Mouse (Mus musculus) frontal cortex, postnatal 14 days (tissue): ENCODE data around the gene Lrch4.
A peak's percentile ranks its signal among the peaks of the same experiment; 100 is the strongest.

Experiments used
- DNase-seq, 2 experiments: peaks; one replicate each; pipeline ENCODE4 v3.0.0; 2022; ENCODE audit warnings: low spot score in 2 of 2

The Lrch4 gene

DNA sequence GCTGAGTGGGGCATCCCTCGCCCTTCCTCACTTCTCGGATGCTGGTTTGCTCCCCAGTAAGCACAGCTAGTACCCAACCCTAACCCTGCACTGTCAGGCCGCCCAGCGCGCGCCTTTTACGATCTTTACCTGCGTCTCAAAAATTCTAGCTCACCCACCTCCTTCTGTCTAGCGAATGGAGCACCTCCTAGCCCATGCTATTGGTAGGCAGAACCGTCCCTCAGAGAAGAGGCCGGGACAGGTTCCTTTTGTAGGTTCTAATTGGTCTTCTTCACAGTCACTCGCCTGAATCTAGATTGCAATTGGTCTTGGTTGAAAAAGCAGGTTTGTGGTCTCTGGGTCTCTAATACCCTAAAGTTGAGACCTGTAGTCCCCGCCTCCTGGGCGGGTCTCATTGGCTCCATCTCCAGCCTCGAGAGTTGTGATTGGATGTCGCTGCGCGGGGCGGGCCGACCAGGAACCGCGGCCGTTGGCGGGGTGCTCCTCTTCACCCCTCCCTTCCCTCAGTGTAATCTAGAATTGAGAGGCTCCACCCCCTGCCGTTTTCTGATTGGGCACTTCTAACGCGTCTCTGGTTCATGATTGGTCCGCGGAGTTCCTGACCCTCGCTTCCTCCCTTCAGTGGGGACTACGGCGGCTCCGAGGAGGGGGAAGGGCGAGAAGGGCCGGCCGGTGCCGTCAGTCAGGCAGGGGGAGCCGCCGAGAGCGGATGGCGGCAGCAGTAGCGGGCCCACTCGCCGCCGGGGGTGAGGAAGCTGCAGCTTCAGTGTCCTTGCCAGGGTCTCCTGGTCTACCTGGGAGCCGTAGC, at the start of gene Lrch4, which contains the start of the genes Fbxo24 and Gm20605:
Gene Lrch4 (plus strand): TSS at position 624 of the 808 bp plus-strand sequence.
Gene Fbxo24 (minus strand): TSS at position 505 of the 808 bp plus-strand sequence.
Gene Gm20605 (plus strand): TSS at position 678 of the 808 bp plus-strand sequence.
- peak; percentile 99 for DNase-seq

- no peak for DNase-seq
Measured at GRCm38 (mm10) chr5:137580246-137580645, 48.7 kb upstream of the Lrch4 start.

- DNase-seq = no peak
Measured at GRCm38 (mm10) chr5:137582702-137583101, 46.2 kb upstream of the Lrch4 start.

GRCm38 (mm10) chr5:137583670-137584169, 45.2 kb upstream of the Lrch4 start:
- DNase-seq = peak; percentile 48 to 66

DNA sequence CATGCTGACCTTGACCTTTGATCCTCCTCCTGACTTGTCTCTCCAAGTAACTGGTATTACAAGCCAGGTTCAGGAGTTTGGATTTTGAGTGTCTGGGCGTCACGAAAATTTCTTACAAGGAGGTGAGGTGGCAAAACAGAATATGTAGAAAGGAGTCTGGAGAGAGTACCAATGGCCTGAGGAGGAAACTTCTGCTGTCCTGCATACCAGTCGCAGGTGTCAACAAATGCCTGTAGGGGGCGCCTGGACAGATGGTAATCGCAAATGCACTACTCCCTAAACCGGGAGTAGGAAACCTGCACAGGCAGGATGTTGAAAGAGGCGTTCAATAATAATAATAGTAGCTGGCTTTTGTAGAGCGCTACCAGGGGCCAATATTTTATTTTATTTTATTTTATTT, 43.9 kb upstream of the Lrch4 start:
- DNase-seq = peak in 1 of 2 experiments; percentile 52

DNA sequence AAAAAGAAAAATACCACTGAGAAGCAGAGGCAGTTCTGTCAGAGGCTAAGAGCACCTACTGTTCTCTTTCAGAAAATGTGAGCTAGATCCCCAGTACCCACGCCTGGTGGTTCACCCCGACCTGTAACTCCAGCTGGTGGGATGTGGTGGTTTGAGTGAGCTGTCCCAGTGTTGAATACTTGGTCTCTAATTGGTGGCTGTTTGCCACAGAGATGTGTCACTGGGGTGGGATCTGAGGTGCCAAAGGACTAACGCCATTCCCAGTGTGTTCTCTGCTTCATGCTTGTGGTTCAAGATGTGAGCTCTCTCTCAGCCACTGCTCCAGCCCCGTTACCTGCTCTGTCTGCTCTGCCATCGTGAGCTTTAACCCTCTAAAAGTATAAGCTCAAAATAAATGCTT, 38.4 kb upstream of the Lrch4 start:
- DNase-seq = no peak

GRCm38 (mm10) chr5:137595921-137596320, 33.0 kb upstream of the Lrch4 start:
- no peak for DNase-seq

DNA sequence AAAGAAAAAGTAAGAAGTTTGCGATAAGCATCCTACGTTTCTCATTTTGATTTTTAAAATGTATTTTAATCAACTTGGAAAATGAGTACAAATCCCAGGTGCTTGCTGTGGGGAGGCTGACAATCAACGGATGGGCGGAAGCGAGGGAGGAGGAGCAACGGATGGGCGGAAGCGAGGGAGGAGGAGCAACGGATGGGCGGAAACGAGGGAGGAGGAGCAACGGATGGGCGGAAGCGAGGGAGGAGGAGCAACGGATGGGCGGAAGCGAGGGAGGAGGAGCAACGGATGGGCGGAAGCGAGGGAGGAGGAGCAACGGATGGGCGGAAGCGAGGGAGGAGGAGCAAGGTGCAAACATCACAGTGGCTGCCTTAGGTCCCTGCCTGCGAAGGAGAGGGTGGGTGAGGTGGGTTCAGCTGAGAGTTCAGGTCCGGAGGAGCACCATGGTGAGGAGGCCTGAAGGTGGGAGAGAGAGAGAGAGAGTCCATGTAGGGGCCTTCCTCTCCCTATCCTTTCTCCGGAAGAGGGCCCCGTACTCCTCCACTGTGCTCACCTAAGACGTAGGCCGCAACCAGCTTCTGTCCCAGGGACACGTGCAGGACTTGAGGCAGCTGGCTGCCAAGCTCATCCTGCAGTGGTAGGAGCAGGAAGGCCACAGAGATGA, 32.2 kb upstream of the Lrch4 start:
- no peak for DNase-seq

DNA sequence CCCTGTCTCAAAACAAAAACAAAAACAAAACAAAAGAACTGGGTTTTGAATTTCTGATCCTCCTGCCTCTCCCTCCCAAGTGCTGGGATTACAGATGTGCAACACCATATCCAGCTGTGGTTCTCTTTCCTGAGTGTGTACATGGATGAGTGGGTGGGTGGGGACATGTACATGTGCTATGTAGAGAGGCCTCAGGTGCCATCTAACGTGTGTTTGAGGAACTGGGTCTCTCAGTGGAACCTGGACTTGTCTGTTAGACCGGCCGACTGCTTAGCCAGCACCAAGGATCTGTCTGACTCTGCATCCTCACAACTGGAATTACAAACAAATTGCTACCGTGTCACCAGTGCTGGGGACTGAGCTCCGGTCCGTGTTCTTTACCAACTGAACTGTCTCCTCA, 31.3 kb upstream of the Lrch4 start:
- DNase-seq = no peak

DNA sequence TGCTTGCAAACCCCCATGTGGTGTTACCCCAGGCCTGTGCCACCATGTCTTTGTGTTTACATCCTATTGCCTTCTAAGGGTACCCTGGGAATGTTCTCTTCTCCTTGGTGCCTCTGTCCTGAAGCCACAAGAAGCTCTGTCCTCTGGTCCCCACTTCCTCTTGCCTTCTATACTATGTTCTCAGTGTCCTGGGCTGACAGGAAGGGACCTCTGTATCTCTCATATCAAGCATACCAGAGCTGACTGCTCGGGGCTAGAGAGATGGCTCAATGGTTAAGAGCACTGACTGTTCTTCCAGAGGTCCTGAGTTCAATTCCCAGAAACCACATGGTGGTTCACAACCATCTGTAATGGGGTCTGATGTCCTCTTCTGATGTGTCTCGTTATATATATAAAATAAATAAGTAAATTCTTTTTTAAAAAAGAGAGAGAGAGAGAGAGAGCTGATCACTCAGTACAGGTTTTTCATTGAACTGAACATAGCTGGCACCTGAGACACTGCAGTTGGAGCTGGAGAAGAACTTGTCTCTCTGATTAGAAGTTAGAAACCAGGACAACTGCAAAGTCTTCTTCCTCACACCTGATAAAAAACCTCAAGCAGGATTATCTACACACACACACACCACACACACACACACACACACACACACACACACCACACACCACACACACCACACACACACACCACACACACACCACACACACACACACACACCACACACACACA, 30.7 kb upstream of the Lrch4 start:
- no peak for DNase-seq

DNA sequence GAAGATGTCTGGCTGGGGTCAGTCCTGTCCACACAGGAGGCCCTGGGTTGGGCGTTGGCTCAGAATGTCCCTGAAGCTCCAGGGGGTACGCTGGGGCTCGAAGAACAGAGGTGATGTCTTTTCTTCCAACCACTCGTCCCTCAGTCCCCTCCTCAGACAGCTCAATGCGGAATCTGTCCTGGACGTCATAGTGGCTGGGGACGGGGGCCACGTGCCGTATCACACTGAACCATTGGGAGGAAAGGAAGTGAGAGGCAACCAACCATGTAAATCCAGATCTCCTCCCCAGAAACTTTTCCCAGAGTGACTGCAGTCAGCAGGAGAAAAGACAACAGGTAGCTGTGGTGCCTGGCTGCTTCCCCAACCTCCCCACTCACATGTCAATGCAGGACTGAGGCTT, 29.3 kb upstream of the Lrch4 start:
- no peak for DNase-seq

- DNase-seq = peak in 1 of 2 experiments; percentile 27
Measured at GRCm38 (mm10) chr5:137600281-137600618, 28.7 kb upstream of the Lrch4 start.

DNA sequence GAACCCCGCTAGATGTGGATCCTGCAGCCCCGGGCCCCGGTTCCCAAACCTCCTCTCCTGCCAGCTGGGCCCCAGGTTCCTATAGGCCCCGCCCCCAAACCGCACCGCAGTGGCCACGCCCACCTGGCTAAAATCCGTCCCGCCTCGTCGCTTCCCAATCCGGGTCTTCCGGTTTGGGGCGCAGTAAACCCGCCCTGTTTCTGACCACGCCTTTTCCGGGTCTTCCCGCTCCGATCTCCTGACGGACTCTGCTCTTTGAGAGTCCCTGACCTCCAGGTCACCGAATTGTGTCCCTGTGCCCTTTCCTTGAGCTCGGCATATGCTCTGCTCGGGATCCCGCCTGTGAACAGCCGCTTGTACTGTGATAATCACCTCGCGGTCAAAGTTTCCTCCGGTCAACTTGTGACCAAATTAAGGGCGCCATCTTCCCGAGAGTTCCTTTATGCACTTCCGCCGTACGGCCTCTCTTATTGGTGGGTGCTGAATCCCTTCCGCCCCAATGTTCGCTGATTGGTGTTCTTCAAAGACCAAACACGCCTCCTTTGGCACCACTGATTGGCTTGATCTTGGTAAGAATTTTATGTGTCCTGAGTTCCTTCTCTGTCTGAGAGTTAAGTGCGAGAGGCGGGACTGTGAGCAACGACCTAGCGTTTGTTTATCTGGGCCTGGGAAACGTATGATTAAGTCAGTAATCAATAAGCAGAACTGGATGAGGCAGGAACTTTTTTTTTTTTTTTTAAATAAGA, 28.1 kb upstream of the Lrch4 start, which contains the start of gene Mospd3:
Gene Mospd3 (minus strand): TSS at position 440 of the 746 bp plus-strand sequence.
- peak; percentile 92 to 93 for DNase-seq

DNA sequence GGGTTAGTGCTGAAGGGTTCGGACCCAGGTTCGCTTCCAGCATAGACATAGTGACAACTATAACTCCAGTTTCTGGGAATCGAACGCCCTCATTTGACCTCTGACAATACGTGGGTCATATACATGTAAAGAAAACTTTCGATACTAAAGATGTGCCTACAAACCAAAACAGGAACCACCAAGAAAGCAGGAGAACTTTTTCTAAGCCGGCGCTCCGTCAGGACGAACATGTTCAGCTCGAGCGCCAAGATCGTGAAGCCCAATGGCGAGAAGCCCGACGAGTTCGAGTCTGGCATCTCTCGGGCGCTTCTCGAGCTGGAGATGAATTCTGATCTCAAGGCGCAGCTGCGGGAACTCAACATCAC, 27.6 kb upstream of the Lrch4 start:
- no peak for DNase-seq

- DNase-seq = no peak
Measured at GRCm38 (mm10) chr5:137607860-137608653, 20.9 kb upstream of the Lrch4 start.

DNA sequence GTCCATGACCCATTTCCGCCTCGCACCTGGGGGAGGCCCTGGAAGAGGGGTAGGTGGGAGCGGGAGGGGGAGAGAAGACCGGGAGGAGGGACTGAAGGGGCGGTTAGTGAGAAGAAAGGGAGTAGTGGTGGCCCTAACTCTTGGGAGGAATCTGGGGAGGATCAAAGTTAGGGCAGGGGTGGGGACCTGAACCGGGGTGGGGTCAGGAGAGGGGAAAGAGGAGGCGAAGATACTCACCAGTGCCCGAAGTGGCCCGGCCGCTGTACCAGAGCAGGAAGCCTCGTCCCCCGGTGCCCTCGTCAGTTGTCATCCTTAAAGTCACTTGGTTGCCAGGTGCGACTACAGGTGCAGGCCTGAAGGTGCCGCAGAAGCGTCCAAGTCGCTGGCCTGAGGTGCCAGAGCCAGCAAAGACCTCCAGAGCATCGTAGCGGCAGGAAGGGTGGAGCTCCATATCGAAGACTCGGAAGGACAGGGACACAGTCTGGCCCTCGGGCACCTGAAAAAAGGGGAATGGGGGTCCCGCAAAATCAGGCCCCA, 20.2 kb upstream of the Lrch4 start:
- DNase-seq = no peak

- no peak for DNase-seq
Measured at GRCm38 (mm10) chr5:137609292-137609691, 19.6 kb upstream of the Lrch4 start.

GRCm38 (mm10) chr5:137610056-137610455, 18.9 kb upstream of the Lrch4 start:
- no peak for DNase-seq

DNA sequence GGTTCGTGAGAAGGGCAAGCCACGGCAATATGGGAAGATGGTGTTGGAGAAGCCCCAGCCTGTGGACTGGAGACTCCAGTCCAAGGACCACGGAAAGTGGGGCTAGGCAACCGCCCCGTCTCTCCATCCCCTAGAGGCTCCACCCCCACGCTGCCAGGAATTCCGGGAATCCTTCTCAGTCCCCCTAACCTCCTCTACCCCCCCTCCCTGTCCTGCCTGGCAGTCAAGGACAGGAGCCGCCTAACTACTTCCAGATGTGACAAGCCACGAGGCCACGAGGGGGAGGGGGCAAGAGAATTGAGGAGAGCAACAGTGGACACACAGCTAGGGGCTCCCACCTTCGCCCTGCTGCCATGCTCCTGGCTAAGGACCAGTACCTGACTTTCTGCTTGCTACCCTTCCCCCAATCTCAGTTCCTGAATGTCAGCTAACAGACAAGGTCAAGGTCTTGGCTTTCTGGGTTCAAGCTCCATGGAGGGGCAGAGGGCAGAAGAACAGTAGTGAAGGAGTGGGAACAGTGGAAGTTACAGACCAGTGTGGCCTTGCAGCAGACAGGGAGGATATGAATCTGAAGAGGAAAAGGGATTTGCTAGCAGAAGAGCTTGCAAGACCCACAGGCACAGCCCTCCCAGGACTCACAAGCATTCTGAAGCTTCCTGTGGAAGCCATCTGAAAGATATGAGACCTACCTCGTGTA, 18.2 kb upstream of the Lrch4 start:
- DNase-seq = no peak

GRCm38 (mm10) chr5:137611245-137611602, 17.7 kb upstream of the Lrch4 start:
- DNase-seq = no peak
